Mouse (Mus musculus) thymus, adult 18-20 months (tissue): ENCODE measurements around the gene Kcnh6.
A peak's percentile ranks its signal among the peaks of the same experiment; 100 is the strongest.

Source experiments
- DNase-seq, 2 experiments: peaks; one replicate each; pipeline ENCODE4 v3.0.0; 2022; ENCODE audit warnings: mixed read lengths in 2 of 2

The Kcnh6 gene

DNA sequence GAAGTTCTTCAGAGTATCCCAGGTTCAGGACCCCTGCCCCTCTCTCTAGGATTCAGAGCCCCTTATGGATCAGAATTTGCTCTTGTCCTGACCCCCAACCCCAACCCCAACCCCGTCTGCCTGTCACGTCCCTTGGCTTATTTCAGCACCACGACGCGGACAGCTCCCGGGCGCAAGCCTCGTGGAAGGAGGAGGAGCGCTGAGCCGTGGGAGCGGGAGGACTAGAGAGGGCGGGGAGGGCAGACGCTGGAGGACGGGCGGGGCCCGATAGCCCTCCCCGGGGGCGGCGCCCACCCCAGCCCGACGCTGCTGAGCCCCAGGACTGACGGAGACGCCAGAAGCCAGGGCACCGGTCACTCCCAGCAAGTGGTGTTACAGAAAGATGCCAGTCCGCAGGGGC lies at the start of gene Kcnh6:
Gene Kcnh6 (plus strand): TSS at position 304 of the 400 bp plus-strand sequence.
- peak; percentile 39 to 44 for DNase-seq

DNA sequence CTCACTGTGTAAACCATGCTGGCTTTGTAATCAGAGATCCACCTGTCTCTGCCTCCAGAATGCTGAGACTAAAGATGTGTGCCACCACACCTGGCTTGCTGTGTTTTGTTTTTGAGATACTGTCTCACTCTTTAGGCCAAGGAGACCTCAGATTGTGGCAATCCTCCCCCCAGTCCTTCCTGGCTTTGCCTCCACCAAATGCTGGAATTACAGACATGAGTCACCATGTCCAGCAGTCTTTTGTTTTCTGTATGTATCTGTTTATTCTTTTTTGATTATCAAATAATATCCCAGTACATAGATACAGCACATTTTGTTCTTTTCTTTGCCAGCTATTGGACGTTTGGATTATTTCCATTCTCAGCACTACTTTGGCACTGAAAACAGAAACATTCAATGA lies 49.4 kb upstream of the Kcnh6 start:
- DNase-seq = no peak

DNA sequence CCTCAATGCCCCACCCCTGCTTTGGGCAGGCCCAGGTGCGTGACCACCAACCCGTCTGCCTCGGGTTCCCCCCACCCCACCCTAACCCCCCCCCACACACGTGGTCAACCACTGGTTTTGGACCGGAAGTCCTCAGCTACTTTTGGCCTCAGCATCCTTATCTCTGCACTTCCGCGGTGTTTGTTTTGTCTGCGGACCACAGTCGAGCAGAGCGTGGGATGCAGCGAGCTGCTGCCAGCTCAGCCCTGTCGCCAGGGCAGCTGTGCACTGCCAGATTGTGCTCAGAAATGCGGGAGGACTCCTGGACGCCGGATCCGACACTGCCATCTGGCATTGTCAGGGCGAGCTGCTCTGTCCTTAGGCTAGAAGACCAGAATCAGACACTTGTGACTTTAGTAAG lies 48.6 kb upstream of the Kcnh6 start:
- DNase-seq = no peak

DNA sequence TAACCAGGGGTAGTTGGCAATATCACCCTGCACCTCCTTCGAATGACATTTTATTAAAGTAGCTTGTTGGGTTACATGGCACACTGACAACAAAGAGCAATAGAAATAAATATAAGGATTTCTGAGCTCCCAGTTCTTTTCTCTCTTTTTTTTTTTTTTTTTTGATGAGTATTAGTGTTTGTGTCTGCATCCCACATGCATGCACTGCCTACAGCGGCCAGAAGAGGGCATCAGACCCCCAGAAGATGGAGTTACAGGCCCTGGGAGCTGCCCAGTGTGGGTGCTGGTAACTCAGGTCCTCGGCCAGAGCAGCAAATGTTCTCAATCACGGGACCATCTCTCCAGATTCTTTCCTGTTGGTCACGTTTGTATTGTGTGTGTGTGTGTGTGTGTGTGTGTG lies 43.2 kb upstream of the Kcnh6 start:
- DNase-seq = no peak

DNA sequence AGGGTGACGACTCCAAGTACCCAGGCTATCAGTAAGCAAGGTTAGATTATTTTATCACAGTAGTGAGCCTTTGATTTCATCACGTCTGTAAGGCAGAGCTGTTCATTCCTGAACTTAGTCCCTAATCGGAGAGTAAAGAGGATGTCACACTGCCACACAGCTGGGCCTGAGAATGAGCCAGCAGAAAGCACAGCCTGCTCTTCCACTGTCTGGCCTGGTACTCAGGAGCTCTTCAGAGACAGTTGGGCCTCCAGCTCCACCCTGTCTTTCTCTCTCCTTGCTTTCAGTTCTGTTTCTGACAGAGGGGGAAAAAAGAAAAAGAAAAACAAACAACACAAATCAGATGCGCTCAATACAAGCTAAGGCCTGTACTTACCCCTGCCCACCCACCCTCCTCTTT lies 41.6 kb upstream of the Kcnh6 start:
- DNase-seq = no peak

DNA sequence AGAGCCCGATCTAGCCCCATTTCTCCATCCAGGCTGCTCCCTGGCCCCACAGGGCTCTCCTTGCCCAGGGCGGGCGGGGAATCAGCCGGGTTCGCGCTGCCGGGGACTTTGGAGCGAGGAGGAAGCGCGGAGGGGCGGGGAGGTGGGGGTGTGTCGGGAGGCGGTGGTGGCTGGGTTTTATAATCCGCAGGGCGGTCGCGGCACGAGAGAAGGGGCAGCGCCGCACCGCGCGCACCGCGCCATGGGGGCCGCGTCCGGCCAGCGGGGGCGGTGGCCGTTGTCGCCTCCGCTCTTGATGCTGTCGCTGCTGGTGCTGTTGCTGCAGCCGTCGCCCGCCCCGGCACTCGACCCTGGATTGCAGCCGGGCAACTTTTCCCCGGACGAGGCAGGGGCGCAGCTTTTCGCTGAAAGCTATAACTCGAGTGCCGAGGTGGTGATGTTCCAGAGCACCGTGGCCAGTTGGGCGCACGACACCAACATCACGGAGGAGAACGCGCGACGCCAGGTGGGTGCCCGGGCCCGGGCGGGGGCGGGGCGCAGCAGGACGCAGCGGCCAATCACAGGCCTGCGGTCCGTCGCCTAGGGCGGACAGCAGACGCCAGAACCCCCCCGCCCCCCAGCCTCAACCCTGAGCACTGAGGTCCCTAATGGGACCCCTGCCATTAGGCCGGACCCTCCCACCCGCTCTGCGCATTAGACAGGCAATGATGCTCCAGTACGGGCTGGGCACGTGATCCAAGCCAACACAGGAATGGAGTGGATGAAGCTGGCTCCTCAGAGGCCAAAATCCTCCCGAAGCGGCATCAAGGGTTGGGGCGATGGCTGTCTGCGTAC lies 40.0 kb upstream of the Kcnh6 start, which contains the start of gene Ace:
Gene Ace (plus strand): TSS at position 205 of the 834 bp plus-strand sequence.
- DNase-seq = no peak

DNA sequence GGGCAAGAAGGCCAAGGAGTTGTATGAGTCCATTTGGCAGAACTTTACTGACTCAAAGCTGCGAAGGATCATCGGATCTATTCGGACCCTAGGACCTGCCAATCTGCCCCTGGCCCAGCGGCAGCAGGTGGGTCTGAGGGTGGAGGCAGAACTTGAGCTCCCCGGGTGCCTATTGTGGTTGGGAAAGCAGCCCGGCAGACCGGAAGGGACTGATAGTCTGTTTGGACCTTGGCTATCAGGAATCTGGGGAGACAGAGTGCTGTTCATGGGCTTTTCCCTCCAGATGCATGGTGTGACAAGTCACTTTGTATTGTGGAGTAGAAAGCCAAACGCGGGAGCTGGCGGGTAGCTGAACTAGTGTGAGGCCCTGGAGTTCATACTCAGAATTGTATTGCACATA lies 39.0 kb upstream of the Kcnh6 start:
- DNase-seq = no peak

DNA sequence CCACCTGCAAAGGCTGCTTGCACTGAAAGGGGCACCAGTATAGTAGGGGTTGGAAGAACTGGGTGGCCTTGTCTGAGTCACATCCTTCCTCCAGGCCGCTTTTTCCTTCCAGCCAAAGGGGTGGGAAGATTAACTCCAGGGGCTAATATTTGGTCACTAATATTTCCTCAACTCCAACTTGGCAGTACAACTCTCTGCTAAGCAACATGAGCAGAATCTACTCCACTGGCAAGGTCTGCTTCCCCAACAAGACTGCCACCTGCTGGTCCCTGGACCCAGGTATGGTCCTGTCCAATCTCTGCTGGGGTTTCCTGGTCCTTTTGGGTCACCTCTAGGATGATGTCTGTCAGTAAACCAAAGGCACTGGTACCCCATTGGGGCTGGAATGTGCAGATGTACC lies 38.4 kb upstream of the Kcnh6 start:
- DNase-seq = no peak

DNA sequence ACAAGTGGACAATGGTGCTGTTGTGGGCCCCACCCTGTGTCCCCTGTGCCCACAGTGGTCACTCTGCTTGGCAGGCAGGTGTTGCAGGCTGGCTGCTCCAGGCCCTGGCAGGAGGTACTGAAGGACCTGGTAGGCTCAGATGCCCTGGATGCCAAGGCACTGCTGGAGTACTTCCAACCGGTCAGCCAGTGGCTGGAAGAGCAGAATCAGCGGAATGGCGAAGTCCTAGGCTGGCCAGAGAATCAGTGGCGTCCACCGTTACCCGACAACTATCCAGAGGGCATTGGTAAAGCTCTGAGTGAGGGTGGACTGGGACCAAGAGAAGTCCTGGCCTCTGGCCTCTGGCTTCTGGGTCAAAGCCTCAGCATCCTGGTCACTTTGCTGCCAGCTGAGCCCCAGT lies 33.3 kb upstream of the Kcnh6 start:
- DNase-seq = no peak

DNA sequence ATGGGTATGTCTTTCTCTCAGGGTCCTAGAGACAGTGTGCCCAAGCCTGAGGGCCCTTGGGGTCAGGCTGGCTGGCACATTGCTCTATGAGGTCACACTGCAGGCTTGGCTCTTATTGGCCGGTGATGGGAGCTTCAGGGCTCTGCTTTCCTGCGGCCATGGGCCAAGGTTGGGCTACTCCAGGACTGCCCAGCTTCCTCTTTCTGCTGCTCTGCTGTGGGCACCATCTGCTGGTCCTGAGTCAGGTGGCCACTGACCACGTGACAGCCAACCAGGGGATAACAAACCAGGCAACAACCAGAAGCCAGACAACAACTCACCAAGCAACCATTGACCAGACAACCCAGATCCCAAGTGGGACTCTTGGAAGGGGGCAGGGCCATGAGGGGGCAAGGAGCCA lies 32.9 kb upstream of the Kcnh6 start:
- no peak for DNase-seq

DNA sequence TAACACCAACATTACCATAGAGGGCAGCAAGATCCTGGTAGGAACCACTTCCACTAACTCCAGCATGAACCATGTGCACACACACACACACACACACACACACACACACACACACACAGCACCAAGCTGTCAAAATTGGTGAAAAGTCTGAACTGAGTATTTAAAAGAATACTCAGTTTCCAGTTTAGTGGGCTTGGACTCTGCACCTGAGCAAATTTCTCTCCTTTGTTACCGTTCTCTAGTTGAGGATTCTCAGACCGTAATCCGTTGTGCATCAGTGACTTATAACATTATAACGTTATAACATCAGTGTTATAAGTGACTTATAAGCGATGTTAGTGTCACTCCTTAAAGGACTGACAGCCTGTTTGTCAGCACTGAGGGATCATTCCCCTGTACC lies 32.3 kb upstream of the Kcnh6 start:
- no peak for DNase-seq

DNA sequence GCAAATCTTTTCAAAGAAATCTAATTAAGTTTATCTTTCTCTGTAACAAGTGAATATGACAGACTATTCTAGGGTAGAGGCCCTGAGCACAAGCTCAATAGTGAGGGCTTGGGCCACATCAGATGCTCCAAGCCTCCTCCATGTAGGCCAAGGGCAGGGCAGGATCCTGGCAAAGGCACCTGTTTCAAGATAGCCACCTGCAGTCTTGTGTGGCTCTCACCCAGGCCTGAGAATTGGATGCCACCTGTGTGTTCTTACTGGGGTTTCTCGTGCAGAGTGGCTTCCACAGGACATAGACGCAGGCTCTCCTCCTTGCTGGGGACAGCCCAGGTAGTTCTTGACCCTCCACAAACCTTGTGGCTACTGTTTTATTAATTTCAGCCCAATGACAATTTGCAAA lies 29.7 kb upstream of the Kcnh6 start:
- no peak for DNase-seq

DNA sequence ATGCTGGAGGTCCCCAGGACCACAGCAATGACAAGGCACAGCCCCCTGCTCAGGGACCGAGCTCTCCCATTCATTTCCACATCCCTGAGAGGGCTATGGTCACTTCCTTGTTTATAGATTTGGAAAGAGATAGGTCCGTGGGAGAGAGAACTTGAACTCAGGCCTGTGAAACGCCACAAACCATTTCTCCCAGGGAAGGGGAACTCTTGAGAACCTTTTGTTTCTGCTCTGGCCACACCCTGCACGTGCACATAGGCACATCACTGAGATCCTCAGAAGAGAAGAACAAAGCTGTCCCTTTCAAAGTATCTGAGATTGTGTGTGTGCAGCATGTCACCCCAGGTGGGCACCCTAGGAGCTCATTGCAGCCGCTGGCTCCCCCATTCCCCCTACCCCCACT lies 29.3 kb upstream of the Kcnh6 start:
- no peak for DNase-seq

DNA sequence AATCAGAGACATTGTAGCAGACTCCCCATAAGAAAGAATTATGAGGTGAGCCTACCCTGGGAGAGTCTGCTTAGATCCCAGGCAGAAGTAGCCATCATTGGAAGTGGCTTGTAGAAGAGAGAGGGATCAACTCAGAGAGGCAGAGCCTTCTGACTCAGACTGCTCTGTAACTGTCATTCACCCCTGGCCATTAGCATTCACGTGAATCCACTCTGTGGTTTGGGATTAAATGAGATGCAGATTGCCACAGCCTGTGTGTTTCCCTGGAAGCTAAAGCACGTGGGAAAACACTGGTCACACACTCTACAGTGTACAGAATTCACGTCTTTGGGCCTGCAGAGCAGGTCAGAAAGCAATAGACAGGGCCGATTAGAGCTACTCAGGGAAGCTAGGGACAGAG lies 23.5 kb upstream of the Kcnh6 start:
- DNase-seq = no peak

DNA sequence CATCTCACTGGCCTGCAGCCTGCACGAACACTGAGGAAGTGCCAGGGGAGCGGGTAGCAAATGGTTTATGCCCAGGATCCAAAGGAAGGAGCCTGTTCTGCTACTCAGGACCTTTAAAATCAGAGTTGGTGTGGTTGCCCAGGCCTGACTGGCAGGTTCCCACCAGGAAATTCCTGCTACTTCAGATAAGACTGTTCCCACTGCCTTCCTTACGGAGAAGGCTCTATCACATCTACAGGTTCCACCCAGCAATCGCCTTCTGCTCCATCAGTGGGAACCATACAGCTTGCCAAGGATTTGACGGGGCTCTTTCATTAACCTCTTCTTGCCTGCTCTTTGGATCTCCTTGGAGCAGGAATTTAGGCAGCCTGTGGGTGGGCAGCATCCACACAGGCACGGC lies 20.5 kb upstream of the Kcnh6 start:
- no peak for DNase-seq

DNA sequence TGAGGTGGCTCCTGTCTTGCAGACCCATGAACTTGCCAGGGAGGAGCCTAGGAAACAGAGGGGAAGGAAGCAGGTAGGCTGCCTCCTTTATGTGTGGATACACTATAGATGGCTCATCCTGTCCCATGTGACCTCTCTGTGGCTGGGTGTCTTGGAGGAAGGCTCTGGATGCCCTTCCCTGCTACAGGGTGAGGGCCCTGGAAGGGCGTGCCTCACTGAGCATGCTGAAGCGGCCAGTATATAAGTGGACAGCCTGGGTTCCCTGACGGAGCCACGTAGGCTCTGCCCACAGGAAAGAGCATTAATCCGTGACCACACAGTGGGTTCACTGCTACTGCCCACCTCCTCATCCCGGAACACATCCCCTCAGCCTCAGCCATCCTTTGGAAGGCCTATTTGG lies 18.5 kb upstream of the Kcnh6 start:
- DNase-seq = no peak

DNA sequence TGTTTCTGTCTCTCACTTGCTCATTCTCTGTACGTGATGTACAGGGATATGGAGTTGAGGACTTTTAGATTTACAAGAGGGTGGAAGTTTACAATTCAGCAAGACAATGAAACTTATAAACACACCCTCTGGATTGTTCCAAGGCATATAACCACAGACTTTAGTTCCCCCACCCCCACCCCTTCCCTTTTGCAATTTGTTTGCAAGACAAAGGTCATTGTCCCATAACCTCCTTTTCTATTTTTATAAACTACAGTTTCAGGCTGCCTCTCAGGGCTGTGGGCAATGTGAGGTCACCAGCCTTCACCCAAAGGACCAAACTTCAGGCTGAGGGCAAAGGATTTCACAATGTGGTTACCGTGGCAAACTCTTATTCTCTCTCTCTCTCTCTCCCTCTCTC lies 17.7 kb upstream of the Kcnh6 start:
- DNase-seq = no peak

DNA sequence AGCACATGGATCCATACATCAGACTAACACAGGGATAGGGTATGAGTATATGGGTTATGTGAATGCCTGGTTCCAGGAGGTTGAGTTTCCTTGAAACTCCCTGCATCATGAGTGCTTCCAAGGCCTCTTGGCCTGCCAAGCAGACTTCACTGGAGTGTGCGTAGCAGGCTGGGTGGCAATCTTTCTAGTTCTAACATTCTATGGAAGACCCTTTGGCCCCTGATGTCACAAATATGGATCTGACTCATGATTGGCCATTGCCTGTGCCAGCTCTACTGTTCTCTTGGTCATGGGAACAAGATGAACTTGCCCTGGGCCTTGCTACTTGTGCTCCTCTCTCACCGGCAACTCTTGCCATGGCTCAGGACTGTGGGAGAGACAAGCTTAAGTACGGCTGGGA lies 13.5 kb upstream of the Kcnh6 start, which contains the start of gene Ace3:
Gene Ace3 (plus strand): TSS at position 301 of the 400 bp plus-strand sequence.
- DNase-seq = no peak

DNA sequence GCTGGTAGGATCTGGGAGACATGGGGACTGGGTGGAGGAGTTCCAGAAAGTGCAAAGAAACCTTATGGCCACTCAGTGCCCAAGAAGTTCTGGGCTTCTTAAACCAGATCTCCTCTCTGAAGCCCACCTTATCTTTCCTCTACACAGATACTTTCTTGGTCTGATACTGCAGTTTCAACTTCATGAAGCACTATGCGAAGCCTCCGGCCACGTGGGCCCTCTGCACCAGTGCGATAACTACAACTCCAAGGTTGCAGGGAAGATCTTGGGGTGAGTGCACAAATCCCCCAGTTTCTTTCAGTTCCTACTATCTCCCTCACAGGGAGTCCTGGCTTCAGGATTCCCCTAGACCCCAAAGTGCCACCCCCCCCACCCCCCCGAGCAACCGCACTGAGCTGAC lies 7.9 kb upstream of the Kcnh6 start:
- DNase-seq = no peak

DNA sequence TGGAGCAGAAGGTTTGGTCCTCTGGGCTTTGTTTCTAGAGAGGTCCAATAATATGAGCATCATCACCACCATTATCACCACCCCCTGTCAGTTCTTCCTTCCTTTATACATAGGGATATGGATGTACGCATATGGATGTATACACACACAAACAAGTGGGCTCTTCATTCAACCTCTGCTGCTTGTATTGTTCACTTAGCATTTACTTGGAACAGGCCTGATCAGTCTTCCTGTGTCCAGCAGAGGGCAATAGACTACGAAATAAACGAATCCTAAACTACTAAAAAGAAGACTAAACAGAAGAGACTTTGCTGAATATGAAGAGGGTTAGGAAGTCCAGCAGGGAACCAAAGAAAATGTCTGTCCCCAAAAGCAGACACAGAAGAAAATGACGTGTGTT lies 6.2 kb upstream of the Kcnh6 start:
- no peak for DNase-seq

DNA sequence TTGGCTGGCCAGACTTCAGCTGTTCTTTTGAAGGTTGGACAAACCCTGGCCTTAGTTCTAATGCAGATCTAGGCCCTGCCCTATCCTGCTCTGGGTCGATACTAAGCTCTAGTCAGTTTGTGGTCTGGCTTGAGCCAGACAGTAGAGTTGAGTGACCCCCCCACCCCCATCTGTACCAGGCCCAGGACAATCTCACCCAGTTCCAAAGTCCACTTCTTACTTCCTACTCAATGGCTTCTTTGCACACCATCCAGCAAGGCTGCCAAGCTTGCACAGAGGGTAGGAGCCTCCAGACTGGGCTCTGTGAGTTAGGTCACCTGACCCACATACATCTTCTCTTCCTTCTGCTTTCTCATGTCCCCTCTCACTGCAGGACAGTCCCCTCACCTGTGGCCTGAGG lies 3.3 kb upstream of the Kcnh6 start:
- no peak for DNase-seq

DNA sequence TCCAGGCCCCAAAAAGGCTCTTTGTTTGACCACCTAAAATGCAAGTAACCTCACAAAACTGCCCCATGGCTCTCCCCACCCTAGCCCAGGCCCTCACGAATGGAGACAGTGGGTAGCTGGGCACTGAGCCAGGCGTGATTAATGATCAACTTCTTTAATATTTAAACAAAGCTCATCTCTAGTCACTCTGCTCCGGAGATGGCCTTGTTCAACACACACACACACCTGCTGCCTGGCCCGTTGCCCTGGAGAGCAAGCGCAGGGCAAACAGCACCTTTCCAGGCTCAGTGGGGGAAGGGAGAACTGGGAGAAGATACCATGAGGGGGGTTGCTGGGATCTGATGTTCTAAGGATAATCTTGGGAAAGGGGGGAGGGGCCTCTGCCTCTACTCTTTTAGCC lies 2.0 kb upstream of the Kcnh6 start:
- no peak for DNase-seq

DNA sequence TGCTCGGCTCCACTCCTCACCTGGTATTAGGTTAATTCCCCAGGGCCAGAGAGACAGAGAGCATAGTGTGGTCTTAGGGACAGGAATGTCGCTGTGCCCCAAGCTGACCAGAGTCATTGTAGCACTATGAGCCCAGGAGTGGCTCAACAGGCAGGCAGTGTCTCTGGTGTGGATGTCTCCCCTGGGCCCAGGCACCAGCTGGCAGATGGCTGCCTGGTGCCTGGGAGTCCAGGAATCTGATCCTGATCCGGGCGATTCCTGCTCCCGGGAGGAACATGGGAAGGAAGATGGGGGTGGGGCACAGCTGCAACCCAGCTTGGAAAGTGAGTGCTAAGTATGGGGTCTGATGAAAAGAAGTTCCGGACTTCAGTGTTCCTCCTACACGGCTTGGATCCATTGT lies 4.8 kb downstream of the Kcnh6 start:
- no peak for DNase-seq

DNA sequence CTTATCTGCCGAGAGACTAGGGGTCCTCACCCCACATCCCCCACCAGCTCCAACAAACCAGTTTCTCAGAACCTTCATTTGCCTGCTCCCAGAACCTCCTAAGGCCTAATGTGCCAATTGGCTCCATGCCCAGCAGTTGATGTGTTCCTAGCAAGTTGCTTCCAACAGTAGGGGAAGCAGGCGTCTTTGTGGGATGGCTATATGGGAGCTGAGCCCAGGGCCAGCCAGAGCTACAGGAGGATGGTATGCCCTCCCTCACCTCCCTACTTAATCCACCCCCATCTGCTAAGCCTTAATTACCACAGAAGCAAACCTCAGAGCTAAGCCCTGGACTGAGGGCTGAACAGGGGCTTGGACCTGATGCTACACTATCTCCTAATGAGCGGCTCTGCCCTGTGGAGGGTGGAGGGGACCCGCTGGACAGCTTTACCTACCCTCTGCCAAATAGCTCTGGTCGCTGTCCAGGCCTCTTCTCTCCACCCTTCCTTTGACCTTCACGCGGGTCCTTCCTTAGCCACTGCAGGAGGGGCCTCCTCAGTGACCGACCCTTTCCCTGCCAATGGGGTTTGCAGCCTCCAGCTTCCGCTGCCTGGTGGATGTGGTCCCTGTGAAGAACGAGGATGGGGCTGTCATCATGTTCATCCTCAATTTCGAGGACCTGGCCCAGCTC lies 5.8 kb downstream of the Kcnh6 start:
- no peak for DNase-seq

DNA sequence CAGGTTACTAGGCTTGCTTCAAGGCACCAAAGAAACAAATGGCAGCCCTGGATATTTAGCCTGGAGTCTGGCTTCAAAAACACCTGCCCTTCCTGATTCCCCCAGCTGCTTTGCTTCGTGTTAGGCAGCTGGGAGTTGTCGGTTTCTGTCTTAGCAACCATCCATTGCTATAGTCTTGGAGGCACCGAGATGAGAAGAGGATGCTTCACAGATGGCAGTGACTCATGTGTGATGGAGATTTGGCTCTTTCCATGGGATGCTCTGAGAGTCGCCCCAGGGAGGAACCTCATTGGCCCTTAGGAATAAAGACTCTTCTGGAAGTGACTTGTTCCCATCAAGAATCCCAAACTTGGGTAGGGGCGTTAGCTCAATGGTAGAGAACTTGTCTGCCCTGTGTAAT lies 8.5 kb downstream of the Kcnh6 start:
- no peak for DNase-seq
